Mouse (Mus musculus): ENCODE measurements around the gene Jtb. TPM values are rescaled to one million over a fixed set of nuclear protein-coding genes. Genes with fewer than 3 reads are reported as not detected.

The Jtb gene
- total RNA-seq, 2 experiments from 2014 or later, result 62.8 to 64.6 TPM

GRCm38 (mm10) chr3:90256731-90257530, 25.5 kb downstream of the Jtb start:
- DNase-seq (ENCODE audit: low spot score in 2 of 2), result no peak

DNA sequence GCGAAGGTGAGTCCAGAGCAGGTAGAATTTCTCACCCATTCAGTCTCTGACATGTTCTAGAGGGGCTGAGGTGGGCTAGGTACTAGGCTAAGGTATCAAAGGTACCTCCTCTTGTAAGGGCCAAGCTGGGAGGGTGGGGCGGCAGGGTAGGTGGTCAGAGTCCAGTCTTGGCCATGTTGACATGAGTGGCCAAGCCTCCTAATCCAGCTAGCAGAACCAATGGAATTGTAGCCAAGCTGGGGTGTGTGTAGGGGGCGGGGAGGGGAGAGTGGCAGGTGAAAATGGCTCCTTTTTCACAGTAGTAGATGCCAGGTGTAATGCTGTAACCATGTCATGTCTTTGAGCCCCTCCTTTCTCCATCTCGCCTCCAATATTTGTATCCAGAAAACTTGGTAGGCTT, 27.1 kb downstream of the Jtb start:
- DNase-seq (ENCODE audit: low spot score in 2 of 2), result no peak

GRCm38 (mm10) chr3:90263121-90263771, 31.8 kb downstream of the Jtb start:
- no peak for DNase-seq (ENCODE audit: low spot score in 2 of 2)

GRCm38 (mm10) chr3:90264687-90265033, 33.3 kb downstream of the Jtb start:
- DNase-seq (ENCODE audit: low spot score in 2 of 2), result no peak

DNA sequence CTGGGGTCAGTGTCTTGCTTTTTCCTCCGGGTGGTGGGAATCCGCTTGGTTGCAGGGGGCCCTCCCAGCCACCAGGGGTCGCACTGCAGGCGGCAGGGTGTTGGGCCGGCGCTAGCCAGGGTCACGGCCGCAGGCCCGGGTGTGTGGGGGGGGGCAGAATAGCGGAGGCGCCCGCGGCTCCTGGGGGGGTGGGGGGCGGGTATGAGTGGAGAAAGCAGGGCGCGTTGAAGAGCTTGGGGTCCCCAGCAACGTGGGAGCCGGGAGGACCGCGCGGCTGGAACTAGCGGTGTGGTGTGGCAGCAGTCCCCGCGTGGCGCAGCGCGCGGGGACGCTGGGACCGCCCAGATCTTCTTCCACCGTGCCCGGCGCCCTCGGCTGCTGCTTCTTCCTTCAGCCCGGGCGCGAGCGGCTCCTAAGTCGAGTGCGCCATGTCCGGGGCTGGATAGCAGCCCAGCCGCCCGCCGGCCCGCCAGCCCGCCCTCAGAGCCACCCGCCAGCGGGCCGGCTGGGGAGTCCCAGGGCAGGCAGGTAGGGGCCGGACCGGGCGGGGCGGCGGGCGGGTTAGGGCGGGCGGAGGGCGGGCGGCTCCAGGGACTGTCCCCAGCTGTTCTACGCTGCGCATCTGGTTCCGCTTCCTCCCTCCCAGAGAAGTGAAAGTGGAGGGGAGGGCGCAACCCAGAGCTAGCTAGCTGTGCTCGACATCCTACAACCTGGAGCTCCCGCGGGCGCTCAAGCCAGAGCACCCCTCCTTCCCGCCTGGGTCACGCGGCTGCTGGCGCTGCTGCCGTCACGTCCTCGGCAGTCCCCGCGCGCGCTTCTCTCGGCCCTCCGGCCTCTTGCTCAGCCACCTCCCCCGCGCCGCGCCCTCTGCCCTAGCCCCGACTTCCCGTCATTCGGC, 33.9 kb downstream of the Jtb start, which contains the start of gene Dennd4b:
TSS of gene Dennd4b (plus strand) at position 152 of the 898 bp plus-strand sequence.
- DNase-seq (ENCODE audit: low spot score in 2 of 2), result peak; percentile 88 to 91

GRCm38 (mm10) chr3:90265932-90266741, 34.7 kb downstream of the Jtb start:
- no peak for DNase-seq (ENCODE audit: low spot score in 2 of 2)

GRCm38 (mm10) chr3:90266901-90267775, 35.7 kb downstream of the Jtb start:
- DNase-seq (ENCODE audit: low spot score in 2 of 2), result no peak

GRCm38 (mm10) chr3:90268190-90268589, 36.8 kb downstream of the Jtb start:
- no peak for DNase-seq (ENCODE audit: low spot score in 2 of 2)

- no peak for DNase-seq (ENCODE audit: low spot score in 2 of 2)
These were observed 37.6 kb downstream of the Jtb start for GRCm38 (mm10) chr3:90268971-90269370.

DNA sequence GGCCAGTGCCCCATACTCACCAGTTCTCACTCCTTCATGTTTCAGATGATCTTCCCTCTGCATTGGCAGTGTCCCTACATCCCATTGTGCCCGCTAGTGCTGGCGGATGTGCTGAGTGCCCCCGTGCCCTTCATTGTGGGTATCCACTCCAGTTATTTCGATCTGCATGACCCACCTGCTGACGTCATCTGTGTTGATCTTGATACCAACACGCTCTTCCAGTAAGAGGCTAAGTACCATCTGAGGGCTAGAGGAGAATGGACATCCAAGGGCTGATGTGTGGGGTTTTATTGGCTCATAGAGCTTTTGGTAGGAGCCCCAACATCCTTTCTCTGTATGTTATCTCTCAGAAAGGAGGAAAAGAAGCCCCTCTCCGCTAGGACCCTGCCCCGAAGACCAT, 39.4 kb downstream of the Jtb start:
- no peak for DNase-seq (ENCODE audit: low spot score in 2 of 2)

DNA sequence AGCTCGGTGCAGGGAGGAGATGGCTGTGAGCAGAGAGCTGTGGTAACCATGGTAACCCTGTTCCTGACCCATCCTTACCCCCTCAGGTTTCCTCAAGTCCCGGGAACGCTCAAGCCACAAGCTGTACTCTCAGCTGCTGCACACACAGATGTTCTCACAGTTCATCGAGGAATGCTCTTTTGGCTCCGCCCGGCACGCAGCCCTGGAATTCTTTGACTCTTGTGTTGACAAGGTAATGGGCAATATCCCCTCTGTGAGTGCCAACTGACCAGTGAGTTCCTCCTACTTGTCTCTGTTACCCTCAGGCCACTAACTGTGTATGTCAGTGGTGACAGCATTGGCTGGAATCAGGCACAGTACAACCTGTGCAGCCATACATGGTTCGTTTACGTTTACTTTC, 40.8 kb downstream of the Jtb start:
- no peak for DNase-seq (ENCODE audit: low spot score in 2 of 2)

DNA sequence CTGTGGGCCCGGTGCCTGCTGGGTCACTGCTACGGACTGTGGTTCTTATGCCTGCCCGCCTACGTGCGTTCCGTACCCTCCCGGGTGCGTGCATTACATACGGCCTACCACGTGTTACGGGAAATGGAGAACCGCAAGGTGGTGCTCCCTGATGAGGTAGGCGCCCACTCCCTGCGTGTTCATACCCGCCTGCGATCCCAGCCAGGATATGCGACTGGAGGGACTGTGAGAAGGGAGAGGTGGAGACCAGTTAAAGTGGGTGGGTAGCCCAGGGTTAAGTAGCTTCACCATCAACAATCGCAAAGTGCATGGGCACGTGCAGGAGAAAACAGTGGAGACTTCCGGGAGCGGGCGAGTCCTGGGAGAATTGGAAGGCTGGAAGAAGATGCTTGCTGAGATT, 42.5 kb downstream of the Jtb start:
- DNase-seq (ENCODE audit: low spot score in 2 of 2), result no peak

- DNase-seq (ENCODE audit: low spot score in 2 of 2), result no peak
These were observed 43.9 kb downstream of the Jtb start for GRCm38 (mm10) chr3:90275286-90275685.

- DNase-seq (ENCODE audit: low spot score in 2 of 2), result no peak
These were observed 45.5 kb downstream of the Jtb start for GRCm38 (mm10) chr3:90276858-90277257.

GRCm38 (mm10) chr3:90277793-90278192, 46.4 kb downstream of the Jtb start:
- DNase-seq (ENCODE audit: low spot score in 2 of 2), result no peak

DNA sequence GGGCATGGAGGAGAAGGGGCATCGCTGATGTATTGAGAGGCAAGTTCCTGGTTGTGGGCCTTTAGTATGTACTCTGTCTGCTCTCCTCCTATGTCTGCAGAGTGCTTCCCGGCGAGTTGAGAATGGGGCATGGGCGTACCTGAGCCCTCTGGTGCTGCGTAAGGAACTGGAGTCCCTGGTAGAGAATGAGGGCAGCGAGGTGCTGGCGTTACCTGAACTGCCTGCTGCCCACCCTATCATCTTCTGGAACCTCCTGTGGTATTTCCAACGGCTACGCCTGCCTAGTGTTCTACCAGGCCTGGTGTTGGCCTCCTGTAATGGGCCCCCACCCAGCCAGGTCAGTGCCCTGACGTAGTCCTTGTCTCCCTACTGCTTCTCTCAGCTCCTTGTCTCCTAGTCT, 46.8 kb downstream of the Jtb start:
- no peak for DNase-seq (ENCODE audit: low spot score in 2 of 2)

GRCm38 (mm10) chr3:90279216-90279615, 47.8 kb downstream of the Jtb start:
- DNase-seq (ENCODE audit: low spot score in 2 of 2), result no peak

DNA sequence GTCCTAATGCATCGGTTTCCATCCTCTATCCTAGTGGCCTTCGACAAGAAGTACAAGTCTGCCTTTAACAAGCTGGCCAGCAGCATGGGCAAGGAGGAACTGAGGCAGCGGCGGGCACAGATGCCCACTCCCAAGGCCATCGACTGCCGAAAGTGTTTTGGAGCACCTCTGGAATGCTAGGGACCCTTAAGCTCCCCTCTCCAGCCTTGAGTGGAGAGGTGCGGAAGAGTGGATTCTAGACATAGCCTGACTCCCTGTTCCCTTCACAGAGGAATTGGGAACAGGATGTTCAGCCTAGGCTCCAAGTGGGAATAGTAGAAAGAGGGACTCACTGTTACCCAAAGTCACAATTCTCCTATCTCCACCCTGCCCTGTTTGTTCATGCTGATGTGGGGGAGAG, 48.3 kb downstream of the Jtb start:
- DNase-seq (ENCODE audit: low spot score in 2 of 2), result no peak

GRCm38 (mm10) chr3:90280708-90281107, 49.3 kb downstream of the Jtb start:
- no peak for DNase-seq (ENCODE audit: low spot score in 2 of 2)

DNA sequence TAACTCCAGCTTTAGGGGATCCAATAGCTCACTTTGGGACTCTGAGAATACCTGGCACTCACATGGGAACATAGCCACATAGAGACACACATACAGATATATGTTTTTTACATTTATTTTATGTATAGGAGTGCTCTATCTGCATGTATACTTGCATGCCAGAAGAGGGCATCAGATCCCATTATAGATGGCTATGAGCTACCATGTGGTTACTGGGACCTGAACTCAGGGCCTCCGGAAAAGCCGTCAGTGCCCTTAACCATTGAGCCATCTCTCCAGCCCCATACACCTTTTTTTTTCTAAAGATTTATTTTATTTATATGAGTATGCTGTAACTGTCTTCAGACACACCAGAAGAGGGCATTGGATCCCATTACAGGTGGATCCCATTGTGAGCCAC, 52.8 kb downstream of the Jtb start:
- DNase-seq (ENCODE audit: low spot score in 2 of 2), result no peak

Data from adrenal gland, postnatal 4 days (tissue).